Mouse (Mus musculus) midbrain, embryonic 11.5 days (tissue): ENCODE measurements around the gene Casq2. TPM values are rescaled to one million over a fixed set of nuclear protein-coding genes. Genes with fewer than 3 reads are reported as not detected.

Experiments
- ATAC-seq: fragments of 200-750 bp; cut with Nextera tagmentation; 2 replicates; pipeline ENCODE4 v1.8.0; 2017; ENCODE audit warnings: moderate TSS enrichment, moderate library complexity; ENCODE audit not compliant: low FRiP score
- DNase-seq: peaks from one replicate; pipeline ENCODE4 v3.0.0; 2015; ENCODE audit warnings: low spot score; ENCODE audit errors: missing footprints
- H3K27ac ChIP-seq: fragments of 300-500 bp; sonication (generic); 2 replicates; pipeline ENCODE4 v1.5.1; 2014; ENCODE audit warnings: low read depth, low read length
- H3K27me3 ChIP-seq: fragments of 300-500 bp; sonication (generic); 2 replicates; pipeline ENCODE4 v1.6.1; 2014; ENCODE audit warnings: mild to moderate bottlenecking, low read length, moderate library complexity, mixed read lengths; ENCODE audit not compliant: control insufficient read depth, insufficient read depth
- H3K36me3 ChIP-seq: fragments of 300-500 bp; sonication (generic); 2 replicates; pipeline ENCODE4 v1.6.1; 2014; ENCODE audit warnings: mild to moderate bottlenecking, low read length, moderate library complexity, mixed read lengths; ENCODE audit not compliant: control insufficient read depth, insufficient read depth
- H3K4me1 ChIP-seq: fragments of 300-500 bp; sonication (generic); 2 replicates; pipeline ENCODE4 v1.6.1; 2014; ENCODE audit warnings: low read length; ENCODE audit not compliant: control insufficient read depth, insufficient read depth
- H3K4me2 ChIP-seq: fragments of 300-500 bp; sonication (generic); 2 replicates; pipeline ENCODE4 v1.6.1; 2014; ENCODE audit warnings: mild to moderate bottlenecking, moderate library complexity
- H3K4me3 ChIP-seq: fragments of 300-500 bp; sonication (generic); 2 replicates; pipeline ENCODE4 v1.5.1; 2014; ENCODE audit warnings: low read depth, low read length
- H3K9ac ChIP-seq: fragments of 300-500 bp; sonication (generic); 2 replicates; pipeline ENCODE4 v1.6.1; 2014; ENCODE audit warnings: low read length
- H3K9me3 ChIP-seq: fragments of 300-500 bp; sonication (generic); 2 replicates; pipeline ENCODE4 v1.6.1; 2016; ENCODE audit warnings: low read length; ENCODE audit not compliant: control insufficient read depth
- WGBS: fragments of 180-500 bp; shearing (Covaris S2); extraction: QIAGEN DNeasy Blood & Tissue Kit; methylation state at CpG from one replicate; pipeline ENCODE4 v1.1.7; 2014; 5-methylcytosine and 5-hydroxymethylcytosine counted together
- polyA plus RNA-seq: library from polyadenylated mRNA; unstranded; fragments of >200 nt; fragmentation: Nextera tagmentation; extraction: Ambion mirVana; gene quantifications from 2 replicates; pipeline ENCODE4 v1.2.1, GENCODE M21; 2014

Gene Casq2
- polyA plus RNA-seq, 1 experiment from 2014 or later, result not detected

DNA sequence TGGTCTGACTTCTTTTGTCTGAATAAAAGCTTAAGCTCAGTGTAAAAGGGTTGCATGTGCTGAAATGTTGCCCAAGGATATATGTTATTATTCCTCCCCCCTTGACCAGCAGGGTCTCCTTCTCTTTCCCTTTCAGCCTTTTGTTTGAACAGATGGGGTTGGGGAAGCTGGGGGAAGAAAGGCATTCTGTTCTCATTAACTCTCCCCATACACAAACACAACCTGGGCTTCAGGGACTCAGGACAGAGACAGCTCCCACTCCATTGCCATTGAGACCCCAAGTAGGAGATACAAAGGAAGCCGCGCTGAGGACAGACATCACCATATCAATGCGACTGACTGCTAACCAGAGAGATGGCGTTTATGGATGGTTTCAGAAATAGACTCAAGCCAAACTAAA, 30.3 kb upstream of the Casq2 start:
- Histone ChIP-seq H3K4me1 (peaks cover 15% of the 10 kb centered on the region), H3K27me3 (no peaks in the 10 kb centered on the region), H3K4me2 (no peak overlapping the region), H3K36me3 (no peaks in the 10 kb centered on the region), H3K4me3 (no peak overlapping the region), H3K27ac (peak overlapping the region; percentile 60; the same call in 1 of the 2 replicates), H3K9ac (no peak overlapping the region), H3K9me3 (no peaks in the 10 kb centered on the region)
- DNase-seq (no peak), ATAC-seq (peak; percentile 78)
- 12% methylated on average over 4 of the region's 4 CpGs for WGBS

DNA sequence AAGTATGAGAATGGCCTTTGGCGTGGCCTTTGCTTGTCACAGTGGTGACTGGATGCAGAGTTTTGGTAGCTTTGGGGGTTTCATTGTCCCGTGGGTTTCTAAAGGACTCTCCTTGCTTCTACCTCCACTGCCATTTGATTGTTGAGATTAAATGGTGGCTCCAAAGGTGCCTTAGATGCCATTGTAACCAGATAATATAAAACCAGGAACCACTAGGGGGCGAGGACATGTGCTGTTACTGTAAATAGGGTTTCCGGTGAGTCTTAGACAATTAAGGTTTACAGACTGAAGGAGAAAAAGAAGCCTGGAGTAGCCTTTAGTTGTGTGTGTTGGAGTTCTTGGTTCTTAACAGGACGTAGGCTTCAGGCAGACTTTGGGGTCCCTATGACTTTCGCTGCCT, 26.1 kb upstream of the Casq2 start:
- ATAC-seq (no peak), DNase-seq (no peak)
- Histone ChIP-seq H3K9me3 (no peaks in the 10 kb centered on the region), H3K27ac (no peak overlapping the region), H3K4me1 (peaks cover 7% of the 10 kb centered on the region; the same call in 1 of the 2 replicates), H3K27me3 (no peaks in the 10 kb centered on the region), H3K9ac (no peak overlapping the region), H3K36me3 (no peaks in the 10 kb centered on the region), H3K4me3 (no peak overlapping the region), H3K4me2 (no peak overlapping the region)
- 80% methylated on average over 6 of the region's 6 CpGs for WGBS

DNA sequence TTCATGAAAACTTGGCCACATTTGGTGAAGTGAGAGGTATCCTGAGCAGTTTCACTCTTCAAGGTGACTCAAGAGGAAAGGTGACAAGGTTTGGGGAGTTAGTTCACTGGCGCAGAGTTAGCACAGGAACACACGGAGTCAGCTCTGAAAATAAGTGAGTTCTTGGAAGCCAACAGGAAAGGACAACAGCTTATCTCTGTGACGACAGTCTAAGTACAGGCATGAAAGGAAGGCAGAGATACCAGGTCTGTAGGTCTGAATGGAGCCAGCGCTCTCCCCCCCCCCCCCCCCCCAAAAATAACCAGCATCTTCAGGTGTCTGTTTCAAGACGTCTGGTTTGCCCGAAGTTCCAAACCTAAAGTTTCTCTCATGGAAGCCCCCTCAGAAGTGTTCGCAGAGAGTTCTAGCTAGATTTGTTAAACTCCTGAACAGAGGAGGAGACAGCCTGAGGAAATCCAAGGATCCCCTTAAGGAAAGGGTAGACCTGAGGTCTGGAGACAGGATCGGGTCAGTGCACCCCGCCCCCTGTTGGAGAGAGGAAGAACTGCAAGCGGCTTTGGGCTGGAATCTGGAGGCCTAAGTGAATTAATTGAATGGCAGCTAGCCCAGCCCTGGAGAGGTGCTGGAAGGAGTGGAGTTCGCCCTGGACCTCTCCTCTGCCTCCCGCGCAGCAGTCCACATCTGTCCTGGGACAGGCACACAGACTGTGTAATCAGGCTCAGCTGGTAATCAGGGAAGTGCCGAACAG, 24.1 kb upstream of the Casq2 start:
- Histone ChIP-seq H3K27ac (peak overlapping the region; percentile 51; the same call in 1 of the 2 replicates), H3K9me3 (no peaks in the 10 kb centered on the region), H3K4me3 (no peak overlapping the region), H3K4me2 (no peak overlapping the region), H3K36me3 (no peaks in the 10 kb centered on the region), H3K27me3 (no peaks in the 10 kb centered on the region), H3K9ac (no peak overlapping the region), H3K4me1 (no peaks in the 10 kb centered on the region)
- peak; percentile 86 for ATAC-seq
- WGBS, result 42% methylated on average over 14 of the region's 14 CpGs
- peak; percentile 93 for DNase-seq

DNA sequence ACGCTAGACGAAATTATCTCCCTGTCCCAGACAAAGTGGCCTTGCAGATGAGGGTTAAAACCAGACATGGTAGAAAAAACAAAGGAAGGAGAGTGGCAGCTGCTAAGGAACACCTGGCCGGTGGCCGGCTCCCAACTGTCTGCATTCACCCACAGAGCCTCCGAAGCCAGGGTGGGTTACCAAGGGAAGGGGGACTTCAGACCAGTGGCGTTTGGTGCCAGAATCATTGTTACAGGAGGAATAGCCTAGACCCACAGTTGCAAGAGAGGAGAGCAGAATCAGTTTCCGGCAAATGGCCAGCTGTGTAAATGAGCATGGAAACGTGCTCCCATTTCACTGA, 23.6 kb upstream of the Casq2 start:
- peak overlapping the region; percentile 51; the same call in 1 of the 2 replicates for H3K27ac ChIP-seq
- DNase-seq, result peak; percentile 80
- no peak overlapping the region for H3K9ac ChIP-seq
- no peaks in the 10 kb centered on the region for H3K9me3 ChIP-seq
- no peaks in the 10 kb centered on the region for H3K4me1 ChIP-seq
- no peak overlapping the region for H3K4me3 ChIP-seq
- WGBS, result 47% methylated on average over 8 of the region's 8 CpGs
- H3K36me3 ChIP-seq, result no peaks in the 10 kb centered on the region
- H3K4me2 ChIP-seq, result no peak overlapping the region
- H3K27me3 ChIP-seq, result no peaks in the 10 kb centered on the region
- peak; percentile 43 for ATAC-seq

DNA sequence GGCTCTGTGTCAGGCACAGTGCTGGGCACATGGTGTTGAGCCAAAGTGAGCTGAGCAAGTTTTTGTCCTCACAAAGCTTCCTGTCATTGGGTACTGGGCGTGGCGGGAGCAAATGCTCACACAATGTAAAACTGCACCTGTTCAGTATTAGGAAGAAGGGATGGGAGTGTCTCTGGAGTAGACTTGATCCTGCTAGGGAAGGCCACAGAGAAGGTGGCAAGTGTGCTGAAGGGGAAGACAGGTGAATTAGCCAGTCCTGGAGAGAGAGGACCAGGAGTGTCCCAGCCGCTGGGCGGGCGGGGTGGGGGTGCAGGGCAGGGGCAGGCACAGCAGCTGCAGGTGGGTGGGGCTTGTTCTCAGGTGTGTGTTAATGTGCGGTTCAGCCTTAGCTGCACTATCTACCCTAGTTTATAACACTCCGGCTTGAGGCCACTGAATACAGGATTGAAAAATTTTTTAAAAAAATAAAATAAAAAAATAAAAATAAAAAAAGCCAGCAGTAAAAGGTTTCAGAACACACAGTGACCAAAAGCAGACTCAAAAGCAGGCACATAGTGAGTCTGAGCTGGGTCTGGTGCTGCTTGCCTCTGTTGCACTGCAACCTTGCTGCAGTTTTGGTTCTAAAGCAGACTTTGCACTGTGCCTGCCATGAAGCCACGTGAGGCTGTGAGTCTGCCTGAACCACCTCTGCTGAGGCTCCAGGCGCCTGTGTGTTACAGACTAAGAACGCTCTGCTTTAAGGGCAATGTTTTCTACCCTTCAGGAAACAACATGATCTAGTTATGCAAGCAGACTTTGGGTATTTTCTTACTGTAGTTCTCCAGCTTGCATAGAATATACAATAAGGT, 22.7 kb upstream of the Casq2 start:
- no peak overlapping the region for H3K27ac ChIP-seq
- no peak for ATAC-seq
- WGBS, result 73% methylated on average over 10 of the region's 10 CpGs

DNA sequence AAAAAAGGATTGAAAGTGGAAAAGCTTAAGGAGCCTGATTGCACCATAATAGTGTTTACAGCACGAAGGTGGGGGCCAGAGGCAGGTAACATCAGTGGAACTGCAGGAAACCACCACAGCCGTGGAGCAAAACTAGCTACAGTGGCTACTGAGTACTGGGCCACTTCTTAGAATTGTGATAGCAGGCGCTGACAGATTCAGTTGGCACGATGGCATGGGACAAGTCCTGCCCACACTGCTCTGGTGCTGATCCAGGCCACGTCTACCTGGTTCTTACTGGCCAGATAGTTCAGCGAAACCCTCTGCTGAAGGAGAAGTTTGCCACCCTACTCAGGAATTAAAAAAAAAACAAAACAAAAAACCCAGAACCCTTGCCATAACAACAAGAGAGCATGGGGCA, 21.6 kb upstream of the Casq2 start:
- WGBS, result 85% methylated on average over 6 of the region's 6 CpGs
- no peaks in the 10 kb centered on the region for H3K4me1 ChIP-seq

More for the DNA sequence above, 22.7 kb upstream of the Casq2 start:
- Histone ChIP-seq H3K36me3 (no peaks in the 10 kb centered on the region), H3K27me3 (no peaks in the 10 kb centered on the region), H3K9ac (no peak overlapping the region), H3K4me2 (no peak overlapping the region), H3K4me1 (no peaks in the 10 kb centered on the region), H3K4me3 (no peak overlapping the region), H3K9me3 (no peaks in the 10 kb centered on the region)
- no peak for DNase-seq

DNA sequence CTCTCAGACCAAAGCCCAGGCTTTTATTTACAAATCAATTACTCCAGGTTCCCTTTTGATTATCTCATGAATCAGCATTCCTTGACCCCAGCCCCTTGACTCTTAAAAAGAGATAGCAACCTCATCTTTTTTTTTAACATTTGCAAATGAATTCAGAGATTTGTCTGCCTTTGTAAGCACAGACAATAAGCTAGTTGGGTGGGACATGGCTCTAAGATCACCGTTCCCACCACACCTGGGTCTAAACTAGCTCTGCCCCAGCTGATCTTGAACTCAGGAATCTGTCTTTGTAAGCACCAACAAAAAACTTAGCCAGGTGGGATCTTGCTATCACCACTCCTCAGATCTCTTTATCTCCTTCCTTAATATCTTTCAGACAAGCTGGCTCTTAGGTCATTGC, 18.9 kb upstream of the Casq2 start:
- H3K27me3 ChIP-seq, result no peaks in the 10 kb centered on the region
- DNase-seq, result no peak
- H3K4me1 ChIP-seq, result no peaks in the 10 kb centered on the region
- H3K9ac ChIP-seq, result no peak overlapping the region
- no peak overlapping the region for H3K4me2 ChIP-seq
- 28% methylated on average over 1 of the region's 1 CpGs for WGBS
- H3K36me3 ChIP-seq, result no peaks in the 10 kb centered on the region
- no peak for ATAC-seq
- H3K4me3 ChIP-seq, result no peak overlapping the region
- no peak overlapping the region for H3K27ac ChIP-seq
- H3K9me3 ChIP-seq, result no peaks in the 10 kb centered on the region

More for the DNA sequence above, 21.6 kb upstream of the Casq2 start:
- H3K9me3 ChIP-seq, result no peaks in the 10 kb centered on the region
- no peak overlapping the region for H3K4me2 ChIP-seq
- H3K4me3 ChIP-seq, result no peak overlapping the region
- no peaks in the 10 kb centered on the region for H3K27me3 ChIP-seq
- DNase-seq, result no peak
- no peak for ATAC-seq
- no peak overlapping the region for H3K27ac ChIP-seq
- H3K36me3 ChIP-seq, result no peaks in the 10 kb centered on the region
- no peak overlapping the region for H3K9ac ChIP-seq

DNA sequence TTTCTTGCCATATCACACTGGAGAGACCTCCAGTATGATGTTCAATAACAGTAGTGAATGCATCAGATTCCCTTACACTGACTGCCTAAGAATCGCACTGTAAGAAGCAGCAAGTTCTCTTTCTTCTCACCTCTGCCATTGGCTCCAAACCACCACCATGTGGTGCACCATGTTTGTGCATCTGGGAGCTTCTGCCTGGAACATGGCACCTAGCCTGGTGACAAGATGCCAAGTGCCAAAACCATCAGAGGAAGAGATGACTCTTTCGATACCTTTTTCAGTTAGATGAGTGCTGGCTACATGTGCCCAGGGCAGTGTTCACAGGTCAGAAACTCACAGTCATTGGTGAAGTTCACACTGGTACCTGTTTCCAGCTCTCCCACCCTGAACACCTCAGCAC, 18.4 kb upstream of the Casq2 start:
- no peak for ATAC-seq
- no peak overlapping the region for H3K27ac ChIP-seq
- H3K36me3 ChIP-seq, result no peaks in the 10 kb centered on the region
- 91% methylated on average over 2 of the region's 2 CpGs for WGBS
- no peaks in the 10 kb centered on the region for H3K27me3 ChIP-seq
- DNase-seq, result no peak
- no peak overlapping the region for H3K4me3 ChIP-seq
- no peaks in the 10 kb centered on the region for H3K4me1 ChIP-seq
- no peak overlapping the region for H3K4me2 ChIP-seq
- H3K9ac ChIP-seq, result no peak overlapping the region
- H3K9me3 ChIP-seq, result no peaks in the 10 kb centered on the region

DNA sequence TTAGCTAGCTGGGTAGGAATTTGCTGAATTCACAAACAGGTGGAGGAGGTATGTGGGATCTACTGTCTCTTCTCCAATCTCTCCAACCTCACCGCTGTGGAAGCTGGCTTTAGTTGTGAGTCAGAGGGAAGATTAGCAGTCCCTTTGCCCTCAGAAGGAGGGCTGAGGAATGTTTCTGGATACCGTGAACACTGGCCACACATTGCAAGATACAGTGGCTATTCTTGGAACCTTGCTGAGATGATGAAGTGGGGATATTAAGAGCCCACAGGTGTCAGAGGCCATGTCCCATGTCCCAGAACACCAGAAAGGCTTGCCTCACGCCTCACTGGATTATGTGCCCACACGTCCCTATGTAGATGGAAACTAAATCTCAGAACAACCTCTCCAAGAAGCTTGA, 17.0 kb upstream of the Casq2 start:
- H3K36me3 ChIP-seq, result no peaks in the 10 kb centered on the region
- no peak overlapping the region for H3K27ac ChIP-seq
- H3K9me3 ChIP-seq, result no peaks in the 10 kb centered on the region
- no peak for ATAC-seq
- peak; percentile 45 for DNase-seq
- H3K4me3 ChIP-seq, result no peak overlapping the region
- no peak overlapping the region for H3K4me2 ChIP-seq
- no peaks in the 10 kb centered on the region for H3K4me1 ChIP-seq
- 84% methylated on average over 4 of the region's 4 CpGs for WGBS
- no peaks in the 10 kb centered on the region for H3K27me3 ChIP-seq
- no peak overlapping the region for H3K9ac ChIP-seq
